Mouse (Mus musculus) spleen, adult 2 months (tissue): ENCODE measurements at regions not wholly inside any gene's neighbourhood (a gene's known extent, or its start where the extent isn't known, plus 50 kb on each side); places are given as distances from the start of the nearest gene placed in this dataset.

Experiments used
- DNase-seq, 2 experiments: peaks; one replicate each; pipeline versions ENCODE4 v3.0.0 to v3.0.0-alpha.2; 2012 to 2021; ENCODE audit warnings: low spot score in 2 of 2, low read depth in 1 of 2
- H3K27ac ChIP-seq: fragments of 200-500 bp; 2 replicates; pipeline ENCODE4 v1.5.1; 2012; ENCODE audit warnings: low read length, inconsistent platforms; ENCODE audit not compliant: insufficient read depth
- H3K27me3 ChIP-seq: fragments of 200-500 bp; 2 replicates; pipeline ENCODE4 v1.6.1; 2012; ENCODE audit warnings: mild to moderate bottlenecking, moderate library complexity, low read length, inconsistent platforms; ENCODE audit not compliant: control insufficient read depth, insufficient read depth
- H3K36me3 ChIP-seq: fragments of 200-500 bp; 2 replicates; pipeline ENCODE4 v1.6.1; 2012; ENCODE audit warnings: mild to moderate bottlenecking, low read length, inconsistent platforms; ENCODE audit not compliant: control insufficient read depth, insufficient read depth
- H3K4me1 ChIP-seq: fragments of 200-500 bp; 2 replicates; pipeline ENCODE4 v1.6.1; 2011; ENCODE audit warnings: inconsistent platforms; ENCODE audit not compliant: control insufficient read depth, insufficient read depth, insufficient read length
- H3K4me3 ChIP-seq: fragments of 200-500 bp; 2 replicates; pipeline ENCODE4 v1.5.1; 2011; ENCODE audit warnings: mild to moderate bottlenecking, inconsistent platforms; ENCODE audit not compliant: insufficient read depth, insufficient read length; ENCODE audit errors: extremely low read depth
- CTCF ChIP-seq: fragments of 200-500 bp; IDR thresholded peaks from 2 replicates; pipeline ENCODE4 v1.5.1; 2011; ENCODE audit warnings: mild to moderate bottlenecking, inconsistent platforms; ENCODE audit not compliant: insufficient read depth, insufficient read length, insufficient replicate concordance; ENCODE audit errors: extremely low read depth
- POLR2A ChIP-seq: fragments of 200-500 bp; IDR thresholded peaks from 2 replicates; pipeline ENCODE4 v1.6.1; 2011; ENCODE audit warnings: low read depth, low read length, inconsistent platforms
- WGBS: fragments of 180-500 bp; shearing (Covaris S2); methylation state at CpG from one replicate; pipeline ENCODE4 v1.1.7; 2018; 5-methylcytosine and 5-hydroxymethylcytosine counted together

DNA sequence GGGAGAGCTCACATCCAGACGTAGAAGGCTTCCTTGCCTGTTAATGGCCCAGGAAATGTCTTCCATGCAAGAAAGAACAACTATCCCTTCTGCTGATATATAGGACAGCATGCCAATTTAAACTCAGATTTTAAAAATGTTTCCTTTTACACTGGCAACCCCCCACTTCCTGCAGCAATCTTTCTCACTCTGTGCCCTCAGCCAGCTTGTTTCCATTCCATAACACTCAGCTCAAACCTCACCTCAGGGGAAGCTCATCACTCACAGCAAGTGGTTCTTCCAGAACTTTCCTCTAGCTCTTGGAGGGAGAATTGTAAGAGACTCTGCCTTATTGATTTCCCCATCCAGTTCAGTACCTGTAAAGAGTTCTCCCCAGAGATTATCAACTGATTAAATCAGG lies 165.0 kb upstream of the Trib2 start:
- no peak for TF ChIP-seq POLR2A
- DNase-seq: no peak
- Histone ChIP-seq H3K4me1 (no peaks in the 10 kb centered on the region), H3K36me3 (no peaks in the 10 kb centered on the region), H3K27ac (peak overlapping the region; percentile 79), H3K27me3 (no peaks in the 10 kb centered on the region), H3K4me3 (no peak overlapping the region)
- WGBS: 67% methylated on average over 1 of the region's 1 CpGs

DNA sequence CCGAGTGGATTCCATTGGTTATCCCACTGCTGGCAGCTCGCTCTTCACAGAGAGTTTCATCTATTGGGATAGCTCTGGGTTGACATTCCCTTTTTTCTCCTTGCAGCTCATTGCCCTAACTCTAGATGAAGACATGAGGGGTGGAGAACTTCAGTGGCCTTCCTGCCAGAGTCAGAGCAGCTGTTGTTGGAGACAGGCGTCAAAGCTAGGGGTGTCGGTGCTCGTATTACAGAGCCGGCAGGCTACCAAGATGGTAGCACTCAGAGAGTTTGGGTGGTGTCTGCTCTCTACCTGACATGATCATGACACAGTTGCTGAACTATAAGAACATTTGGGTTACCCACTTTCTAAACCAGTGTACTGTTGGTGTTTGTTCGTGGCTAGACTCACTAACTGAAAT lies 162.5 kb upstream of the Trib2 start:
- H3K27me3 ChIP-seq: no peaks in the 10 kb centered on the region
- H3K27ac ChIP-seq: no peak overlapping the region
- no peaks in the 10 kb centered on the region for H3K4me1 ChIP-seq
- H3K4me3 ChIP-seq: no peak overlapping the region
- no peaks in the 10 kb centered on the region for H3K36me3 ChIP-seq
- TF ChIP-seq CTCF: no peak
- no peak for TF ChIP-seq POLR2A
- DNase-seq: no peak
- WGBS: 91% methylated on average over 7 of the region's 7 CpGs

DNA sequence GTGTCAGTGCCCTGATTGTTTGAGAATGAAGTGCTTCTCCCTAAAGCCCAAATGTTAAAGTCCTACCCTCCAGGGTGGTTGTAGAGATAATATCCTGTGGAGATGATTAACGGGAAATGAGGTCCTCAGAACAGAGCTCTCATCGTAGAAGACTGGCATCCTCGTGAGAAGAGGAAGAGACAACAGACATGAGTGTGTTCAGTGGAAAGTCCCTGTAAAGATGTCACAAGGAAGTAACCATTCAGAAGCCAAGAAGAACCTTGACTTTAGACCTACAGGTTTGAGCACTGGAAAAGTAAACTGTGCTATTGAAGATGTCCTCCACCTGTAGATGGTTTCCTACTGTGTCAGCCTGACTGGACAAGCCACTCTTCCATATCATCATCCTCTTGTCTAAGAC lies 155.1 kb upstream of the Trib2 start:
- H3K27ac ChIP-seq: peak overlapping the region; percentile 13; the same call in 1 of the 2 replicates

DNA sequence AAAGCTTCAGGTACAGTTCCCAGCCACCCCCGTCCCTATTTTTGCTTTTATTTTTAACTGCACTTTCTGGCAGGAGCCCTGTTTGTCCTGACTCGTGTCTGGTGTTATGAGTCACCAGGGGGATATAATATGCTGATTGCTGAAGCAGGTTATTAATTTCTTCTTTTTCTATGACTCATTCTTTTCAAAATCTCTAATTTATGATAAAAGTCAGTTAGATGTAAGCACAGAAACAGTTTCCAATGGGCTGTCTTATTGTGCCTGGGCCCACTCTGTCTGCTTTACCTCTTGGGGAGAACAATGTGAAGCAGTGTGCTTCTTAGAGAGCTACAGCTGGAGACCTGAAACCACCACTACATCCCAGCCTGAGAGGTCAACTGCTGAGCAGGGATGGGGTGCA lies 153.5 kb upstream of the Trib2 start:
- Histone ChIP-seq H3K27me3 (no peaks in the 10 kb centered on the region), H3K4me3 (no peak overlapping the region), H3K36me3 (no peaks in the 10 kb centered on the region), H3K4me1 (peaks cover 11% of the 10 kb centered on the region; the same call in 1 of the 2 replicates), H3K27ac (no peak overlapping the region)
- 67% methylated on average over 2 of the region's 2 CpGs for WGBS
- TF ChIP-seq POLR2A (no peak), CTCF (no peak)
- no peak for DNase-seq

More for the DNA sequence above, 155.1 kb upstream of the Trib2 start:
- no peak for TF ChIP-seq CTCF
- TF ChIP-seq POLR2A: no peak
- Histone ChIP-seq H3K4me1 (peaks cover 11% of the 10 kb centered on the region; the same call in 1 of the 2 replicates), H3K36me3 (no peaks in the 10 kb centered on the region), H3K27me3 (no peaks in the 10 kb centered on the region), H3K4me3 (no peak overlapping the region)
- peak in 1 of 2 experiments; percentile 52 for DNase-seq
- 37% methylated on average over 3 of the region's 3 CpGs for WGBS

DNA sequence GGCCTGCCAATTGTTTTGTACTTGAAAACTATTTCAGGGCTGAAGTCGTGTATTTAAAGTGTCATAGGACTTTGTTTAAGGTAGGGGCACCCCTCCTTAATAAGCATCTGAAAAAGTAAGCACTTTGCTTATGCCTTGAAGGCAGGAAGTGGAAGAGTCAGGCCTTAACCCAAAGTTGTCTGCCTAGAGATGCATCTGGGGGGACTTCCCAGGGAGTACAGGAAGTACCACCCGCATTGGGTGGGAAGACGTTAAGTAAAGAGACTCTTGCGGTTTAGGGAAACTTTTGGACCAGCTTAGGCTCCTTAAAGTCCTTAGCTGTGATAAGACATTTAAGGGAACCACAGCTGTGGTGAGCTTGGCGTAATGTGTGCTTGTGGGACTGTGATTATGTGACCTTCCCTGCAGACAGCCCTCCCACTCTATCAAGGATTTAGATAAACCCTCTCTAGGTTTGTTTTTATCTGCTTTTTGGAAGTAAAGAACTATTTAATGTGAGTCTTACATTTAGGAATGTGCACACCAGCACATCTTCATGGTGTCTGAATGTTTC lies 150.9 kb upstream of the Trib2 start:
- no peak for DNase-seq
- Histone ChIP-seq H3K27me3 (no peaks in the 10 kb centered on the region), H3K4me1 (peaks cover 11% of the 10 kb centered on the region; the same call in 1 of the 2 replicates), H3K4me3 (no peak overlapping the region), H3K36me3 (no peaks in the 10 kb centered on the region), H3K27ac (peak overlapping the region; percentile 41; the same call in 1 of the 2 replicates)
- 47% methylated on average over 5 of the region's 5 CpGs for WGBS
- TF ChIP-seq POLR2A: no peak
- TF ChIP-seq CTCF: no peak

DNA sequence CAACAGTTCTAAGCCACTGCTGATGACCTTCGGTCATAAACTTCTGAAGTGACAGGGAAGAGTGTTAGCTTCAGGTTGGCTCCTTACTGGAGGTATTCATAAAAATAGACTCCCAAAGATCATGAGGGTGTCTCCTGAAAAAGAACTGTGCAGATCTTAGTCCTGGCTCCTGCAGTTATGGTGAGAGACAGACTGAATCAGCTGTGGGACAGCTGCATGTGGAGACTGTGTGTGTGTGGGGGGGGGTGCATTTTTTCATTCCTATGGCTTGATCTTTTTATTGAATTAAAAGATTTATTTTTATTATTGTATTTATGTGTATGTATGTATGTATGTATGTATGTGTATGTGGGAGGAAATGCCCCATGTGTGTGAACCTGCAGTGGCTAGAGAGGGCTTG lies 149.9 kb upstream of the Trib2 start:
- H3K4me1 ChIP-seq: peaks cover 9% of the 10 kb centered on the region; the same call in 1 of the 2 replicates
- TF ChIP-seq POLR2A (no peak), CTCF (no peak)
- H3K36me3 ChIP-seq: no peaks in the 10 kb centered on the region
- WGBS: 93% methylated on average over 1 of the region's 1 CpGs
- DNase-seq: no peak
- H3K4me3 ChIP-seq: no peak overlapping the region
- no peaks in the 10 kb centered on the region for H3K27me3 ChIP-seq
- H3K27ac ChIP-seq: no peak overlapping the region

DNA sequence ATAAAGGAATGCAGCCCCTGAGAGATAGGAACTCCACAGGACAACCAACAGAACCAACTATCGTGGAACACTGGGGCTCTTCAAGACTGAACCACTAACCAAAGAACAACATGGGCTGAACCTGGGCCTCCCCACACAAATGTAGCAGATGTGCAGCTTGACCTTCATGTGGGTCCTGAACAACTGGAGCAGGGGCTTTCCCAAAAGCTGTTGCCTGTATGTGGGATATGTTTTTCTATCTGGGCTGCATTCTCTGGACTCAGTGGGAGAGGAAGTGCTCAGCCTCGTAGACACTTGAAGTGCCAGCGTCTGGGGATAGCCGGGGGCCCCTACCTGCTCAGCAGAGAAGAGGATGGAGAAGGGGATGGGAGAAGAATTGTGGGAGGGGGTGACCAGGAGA lies 149.2 kb upstream of the Trib2 start:
- no peaks in the 10 kb centered on the region for H3K36me3 ChIP-seq
- no peak overlapping the region for H3K27ac ChIP-seq
- H3K4me1 ChIP-seq: peaks cover 6% of the 10 kb centered on the region; the same call in 1 of the 2 replicates
- DNase-seq: no peak
- no peaks in the 10 kb centered on the region for H3K27me3 ChIP-seq
- TF ChIP-seq CTCF (no peak), POLR2A (no peak)
- H3K4me3 ChIP-seq: no peak overlapping the region
- WGBS: 80% methylated on average over 4 of the region's 4 CpGs
